Mouse (Mus musculus) limb, embryonic 14.5 days (tissue): ENCODE measurements at regions not wholly inside any gene's neighbourhood (a gene's known extent, or its start where the extent isn't known, plus 50 kb on each side); places are given as distances from the start of the nearest gene placed in this dataset.

Experiments
- ATAC-seq: fragments of 200-750 bp; cut with Nextera tagmentation; 2 replicates; pipeline ENCODE4 v1.8.0; 2017; ENCODE audit warnings: low read depth, moderate number of reproducible peaks, moderate TSS enrichment; ENCODE audit not compliant: low FRiP score
- DNase-seq: peaks from one replicate; pipeline ENCODE4 v3.0.0-alpha.2; 2015; ENCODE audit warnings: low spot score
- H3K27ac ChIP-seq: fragments of 300-500 bp; sonication (generic); replicated peaks from 2 replicates; pipeline ENCODE4 v1.5.1; 2014; ENCODE audit warnings: low read depth, mild to moderate bottlenecking, low read length, moderate library complexity, mixed read lengths
- H3K27me3 ChIP-seq: fragments of 300-500 bp; sonication (generic); 2 replicates; pipeline ENCODE4 v1.6.1; 2014; ENCODE audit warnings: low read length, mixed read lengths; ENCODE audit not compliant: control insufficient read depth, insufficient read depth
- H3K36me3 ChIP-seq: fragments of 300-500 bp; sonication (generic); 2 replicates; pipeline ENCODE4 v1.6.1; 2014; ENCODE audit warnings: mild to moderate bottlenecking, low read length, moderate library complexity, mixed read lengths; ENCODE audit not compliant: control insufficient read depth, insufficient read depth
- H3K4me1 ChIP-seq: fragments of 300-500 bp; sonication (generic); 2 replicates; pipeline ENCODE4 v1.6.1; 2014; ENCODE audit warnings: antibody characterized with exemption, low read length, mixed read lengths; ENCODE audit not compliant: control insufficient read depth, insufficient read depth
- H3K4me2 ChIP-seq: fragments of 300-500 bp; sonication (generic); replicated peaks from 2 replicates; pipeline ENCODE4 v1.6.1; 2014; ENCODE audit warnings: low read depth, mild to moderate bottlenecking, low read length, moderate library complexity; ENCODE audit not compliant: severe bottlenecking
- H3K4me3 ChIP-seq: fragments of 300-500 bp; sonication (generic); replicated peaks from 2 replicates; pipeline ENCODE4 v1.5.1; 2014; ENCODE audit warnings: low read length
- H3K9ac ChIP-seq: fragments of 300-500 bp; sonication (generic); 2 replicates; pipeline ENCODE4 v1.6.1; 2014; ENCODE audit warnings: mild to moderate bottlenecking, low read depth, low read length, moderate library complexity; ENCODE audit not compliant: severe bottlenecking
- H3K9me3 ChIP-seq: fragments of 300-500 bp; sonication (generic); 2 replicates; pipeline ENCODE4 v1.6.1; 2016; ENCODE audit warnings: low read length; ENCODE audit not compliant: control insufficient read depth
- POLR2A ChIP-seq: fragments of 200-500 bp; IDR thresholded peaks from 2 replicates; pipeline ENCODE4 v1.8.0; 2012; ENCODE audit warnings: inconsistent platforms, mild to moderate bottlenecking, moderate library complexity, borderline replicate concordance; ENCODE audit not compliant: insufficient read depth, insufficient read length; ENCODE audit errors: extremely low read depth
- WGBS: fragments of 180-500 bp; shearing (Covaris S2); extraction: QIAGEN DNeasy Blood & Tissue Kit; methylation state at CpG from one replicate; pipeline ENCODE4 v1.1.7; 2014; 5-methylcytosine and 5-hydroxymethylcytosine counted together

DNA sequence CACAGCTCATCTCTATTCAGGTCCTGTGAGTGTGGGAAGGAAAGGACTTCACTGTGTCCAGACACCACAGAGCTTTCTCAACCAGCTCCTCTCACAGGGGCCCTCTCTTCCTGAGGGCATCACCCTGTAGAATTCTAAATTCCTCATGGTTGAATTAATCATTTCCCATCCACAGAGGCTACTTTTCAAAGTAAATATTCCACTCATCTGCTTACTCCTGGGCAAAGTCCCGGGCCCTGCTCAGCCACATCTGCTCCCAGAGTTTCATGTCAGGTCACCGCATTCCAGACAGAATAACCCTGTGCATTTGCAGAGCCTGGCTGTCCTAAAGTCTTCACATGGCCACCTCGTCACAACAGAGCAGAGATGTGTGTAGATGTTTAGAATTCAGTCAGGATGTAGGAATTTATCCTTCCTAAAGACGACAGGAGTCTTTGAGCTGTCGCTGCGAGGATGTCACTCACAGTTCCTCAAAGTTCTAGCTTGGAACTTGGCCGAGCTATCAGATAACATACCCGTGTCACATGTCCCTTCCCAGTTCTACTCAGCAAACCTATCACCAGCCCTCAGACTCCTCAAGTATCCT is 159.8 kb upstream of the Gmds start:
- WGBS: 67% methylated on average over 8 of the region's 8 CpGs
- Histone ChIP-seq H3K4me2 (no peak overlapping the region), H3K9me3 (no peaks in the 10 kb centered on the region), H3K27me3 (no peaks in the 10 kb centered on the region; the same call in 1 of the 2 replicates), H3K9ac (no peak overlapping the region), H3K27ac (no peak overlapping the region), H3K36me3 (no peaks in the 10 kb centered on the region), H3K4me3 (no peak overlapping the region), H3K4me1 (peaks cover 25% of the 10 kb centered on the region)
- TF ChIP-seq POLR2A: no peak
- ATAC-seq (no peak), DNase-seq (no peak)

DNA sequence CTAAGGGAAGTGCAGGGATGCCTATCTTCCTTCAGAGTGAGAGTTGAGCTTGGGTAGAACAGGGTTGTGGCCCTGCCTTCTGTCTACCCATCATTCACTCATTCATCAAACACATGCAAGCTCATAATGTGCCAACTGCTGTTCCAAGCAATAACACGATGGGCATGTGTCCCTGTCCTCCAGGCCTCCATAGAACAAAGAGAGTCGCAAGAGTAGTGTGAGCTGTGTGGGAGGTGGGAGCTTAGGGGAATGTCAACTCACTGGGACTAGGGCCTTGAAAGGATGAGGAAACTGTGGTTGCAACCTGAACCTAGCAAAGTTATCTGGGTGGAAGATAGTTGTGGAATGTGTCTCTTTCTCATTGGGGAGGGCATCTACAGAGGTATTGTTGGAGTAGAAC is 157.7 kb upstream of the Gmds start:
- Histone ChIP-seq H3K4me1 (peaks cover 36% of the 10 kb centered on the region), H3K36me3 (no peaks in the 10 kb centered on the region), H3K4me3 (no peak overlapping the region), H3K9me3 (no peaks in the 10 kb centered on the region), H3K4me2 (no peak overlapping the region), H3K9ac (no peak overlapping the region), H3K27me3 (no peaks in the 10 kb centered on the region; the same call in 1 of the 2 replicates), H3K27ac (no peak overlapping the region)
- ATAC-seq (no peak), DNase-seq (no peak)
- TF ChIP-seq POLR2A: no peak
- 80% methylated on average over 2 of the region's 2 CpGs for WGBS

DNA sequence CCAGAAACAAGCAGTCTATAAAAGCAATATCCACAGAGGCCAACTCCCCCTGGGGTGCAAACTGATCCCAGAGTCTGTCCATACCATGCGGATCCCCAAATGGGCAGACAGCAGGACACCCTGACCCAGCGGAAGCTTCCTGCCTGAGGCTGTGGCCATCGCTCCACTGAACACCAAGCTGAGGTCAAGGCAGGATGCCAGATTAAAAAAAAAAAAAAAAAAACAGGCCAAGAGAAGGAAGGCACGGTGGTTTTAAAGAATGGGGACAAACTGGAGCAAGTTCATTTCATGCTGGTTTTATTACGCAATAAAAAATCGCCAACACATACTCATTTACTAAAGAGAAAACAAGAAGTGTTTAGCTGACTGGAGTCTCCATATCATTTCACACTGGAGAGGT is 156.5 kb upstream of the Gmds start:
- H3K9me3 ChIP-seq: no peaks in the 10 kb centered on the region
- H3K27ac ChIP-seq: no peak overlapping the region
- peaks cover 36% of the 10 kb centered on the region for H3K4me1 ChIP-seq
- 24% methylated on average over 6 of the region's 6 CpGs for WGBS
- H3K9ac ChIP-seq: no peak overlapping the region
- no peaks in the 10 kb centered on the region; the same call in 1 of the 2 replicates for H3K27me3 ChIP-seq
- no peak for TF ChIP-seq POLR2A
- no peak overlapping the region; the same call in 1 of the 2 replicates for H3K4me2 ChIP-seq
- DNase-seq (no peak), ATAC-seq (no peak)
- H3K4me3 ChIP-seq: no peak overlapping the region
- H3K36me3 ChIP-seq: no peaks in the 10 kb centered on the region

DNA sequence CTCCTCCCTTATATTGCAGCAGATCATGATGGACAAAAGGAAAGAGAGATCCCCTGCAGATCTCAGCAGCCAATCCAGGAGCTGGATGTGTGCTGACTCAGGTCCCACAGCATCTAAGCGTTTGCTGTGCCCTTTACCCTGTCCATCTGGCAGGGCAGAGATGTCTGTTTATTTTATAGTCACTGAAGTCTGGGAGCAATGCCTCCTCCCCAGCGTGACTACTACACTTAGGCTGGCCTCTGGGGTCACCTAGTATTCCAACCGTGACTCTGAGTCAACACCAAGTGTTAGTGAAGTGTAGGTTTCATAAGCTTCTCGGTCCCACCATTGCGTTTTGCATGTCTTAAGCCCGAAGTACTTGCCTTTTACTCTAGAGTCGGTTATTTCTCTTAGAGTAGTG is 155.3 kb upstream of the Gmds start:
- no peak for TF ChIP-seq POLR2A
- Histone ChIP-seq H3K9me3 (no peaks in the 10 kb centered on the region), H3K9ac (no peak overlapping the region), H3K36me3 (no peaks in the 10 kb centered on the region), H3K27ac (no peak overlapping the region), H3K27me3 (no peaks in the 10 kb centered on the region; the same call in 1 of the 2 replicates), H3K4me1 (peaks cover 36% of the 10 kb centered on the region), H3K4me2 (no peak overlapping the region), H3K4me3 (no peak overlapping the region)
- WGBS: 49% methylated on average over 7 of the region's 7 CpGs
- no peak for DNase-seq
- ATAC-seq: no peak

GRCm38 (mm10) chr13:32493309-32493708 is 154.8 kb upstream of the Gmds start:
- no peak overlapping the region for H3K4me2 ChIP-seq
- ATAC-seq (0 out of 2 replicates have a peak, but pooled peaks have one; percentile 20), DNase-seq (peak; percentile 78)
- H3K27me3 ChIP-seq: no peaks in the 10 kb centered on the region; the same call in 1 of the 2 replicates
- no peak overlapping the region for H3K4me3 ChIP-seq
- H3K4me1 ChIP-seq: peaks cover 36% of the 10 kb centered on the region
- TF ChIP-seq POLR2A: no peak
- 9% methylated on average over 7 of the region's 7 CpGs for WGBS
- no peak overlapping the region for H3K27ac ChIP-seq
- H3K9me3 ChIP-seq: no peaks in the 10 kb centered on the region
- H3K36me3 ChIP-seq: no peaks in the 10 kb centered on the region
- H3K9ac ChIP-seq: no peak overlapping the region
